Mouse (Mus musculus) kidney, adult 18-20 months (tissue): ENCODE data around the gene Dnase2b.

Source experiments
- DNase-seq: peaks from one replicate; pipeline ENCODE4 v3.0.0; 2021

Gene Dnase2b

DNA sequence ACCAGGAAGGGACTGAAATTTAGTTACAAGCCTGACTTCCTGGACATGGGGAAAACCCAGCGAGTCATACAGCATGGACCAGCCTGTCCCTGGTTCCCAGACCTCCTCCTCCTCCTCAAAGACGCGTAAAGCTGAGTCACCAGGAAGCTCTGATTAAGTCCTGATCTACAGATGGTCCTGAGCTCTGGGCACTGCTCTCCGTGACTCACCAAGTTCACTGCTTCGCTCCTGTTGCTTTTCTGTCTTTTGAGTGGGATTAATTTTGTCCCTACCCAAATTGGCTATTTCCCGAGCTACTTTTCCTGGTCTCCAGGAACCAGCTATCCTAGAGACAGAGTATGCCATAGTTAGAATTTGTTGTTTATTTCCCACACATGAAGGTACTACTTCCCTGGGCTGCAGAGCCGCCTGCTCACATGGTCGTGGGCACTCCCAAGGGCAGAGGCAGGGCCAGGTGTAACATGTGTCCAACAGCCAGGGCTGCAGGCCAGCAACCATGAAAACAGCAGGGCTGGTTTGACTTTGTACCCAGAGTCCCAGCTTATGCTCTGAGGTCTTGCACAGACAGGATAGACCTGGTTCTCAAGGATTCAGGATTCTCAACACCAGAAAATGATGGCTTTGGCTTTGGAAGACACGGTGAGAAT, 47.4 kb downstream of the Dnase2b start:
- DNase-seq, result peak; percentile 26

GRCm38 (mm10) chr3:146567366-146567765, 48.0 kb downstream of the Dnase2b start:
- DNase-seq, result no peak

- DNase-seq, result no peak
Measured at GRCm38 (mm10) chr3:146565065-146565411, 50.4 kb downstream of the Dnase2b start.

- peak; percentile 76 for DNase-seq
Measured at GRCm38 (mm10) chr3:146564268-146565064, 50.9 kb downstream of the Dnase2b start.

GRCm38 (mm10) chr3:146562936-146563335, 52.5 kb downstream of the Dnase2b start:
- DNase-seq, result no peak

GRCm38 (mm10) chr3:146557507-146557906, 57.9 kb downstream of the Dnase2b start:
- DNase-seq, result no peak

- no peak for DNase-seq
Measured at GRCm38 (mm10) chr3:146556567-146556966, 58.8 kb downstream of the Dnase2b start.

- DNase-seq, result no peak
Measured at GRCm38 (mm10) chr3:146554816-146555215, 60.6 kb downstream of the Dnase2b start.

- DNase-seq, result no peak
Measured at GRCm38 (mm10) chr3:146543632-146544031, 71.8 kb downstream of the Dnase2b start.

- DNase-seq, result no peak
Measured at GRCm38 (mm10) chr3:146540521-146541273, 74.7 kb downstream of the Dnase2b start.

DNA sequence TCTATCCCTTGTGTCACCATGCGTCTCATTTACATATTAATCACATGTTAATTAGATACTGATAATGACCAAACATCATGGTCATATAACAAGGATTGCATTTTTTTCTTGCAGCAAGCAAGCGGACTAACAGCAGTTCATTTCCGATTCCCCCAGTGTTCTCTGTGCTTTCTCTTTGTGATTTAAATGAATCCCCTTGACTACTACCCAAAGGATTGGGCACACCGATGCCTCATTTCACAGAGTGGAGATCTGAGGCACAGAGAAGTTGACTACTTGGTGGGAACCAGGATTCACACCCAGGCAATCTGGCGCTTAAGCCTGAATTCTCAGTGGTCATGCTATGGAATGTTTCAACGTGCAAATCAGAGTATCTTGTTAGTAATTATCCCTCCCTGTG, 80.4 kb downstream of the Dnase2b start:
- no peak for DNase-seq
